Mouse (Mus musculus): ENCODE data around the gene Fkbp2. TPM values are rescaled to one million over a fixed set of nuclear protein-coding genes. Genes with fewer than 3 reads are reported as not detected.
A peak's percentile ranks its signal among the peaks of the same experiment; 100 is the strongest.

Gene Fkbp2
- polyA plus RNA-seq, 1 experiment from 2014 or later = 134 TPM

DNA sequence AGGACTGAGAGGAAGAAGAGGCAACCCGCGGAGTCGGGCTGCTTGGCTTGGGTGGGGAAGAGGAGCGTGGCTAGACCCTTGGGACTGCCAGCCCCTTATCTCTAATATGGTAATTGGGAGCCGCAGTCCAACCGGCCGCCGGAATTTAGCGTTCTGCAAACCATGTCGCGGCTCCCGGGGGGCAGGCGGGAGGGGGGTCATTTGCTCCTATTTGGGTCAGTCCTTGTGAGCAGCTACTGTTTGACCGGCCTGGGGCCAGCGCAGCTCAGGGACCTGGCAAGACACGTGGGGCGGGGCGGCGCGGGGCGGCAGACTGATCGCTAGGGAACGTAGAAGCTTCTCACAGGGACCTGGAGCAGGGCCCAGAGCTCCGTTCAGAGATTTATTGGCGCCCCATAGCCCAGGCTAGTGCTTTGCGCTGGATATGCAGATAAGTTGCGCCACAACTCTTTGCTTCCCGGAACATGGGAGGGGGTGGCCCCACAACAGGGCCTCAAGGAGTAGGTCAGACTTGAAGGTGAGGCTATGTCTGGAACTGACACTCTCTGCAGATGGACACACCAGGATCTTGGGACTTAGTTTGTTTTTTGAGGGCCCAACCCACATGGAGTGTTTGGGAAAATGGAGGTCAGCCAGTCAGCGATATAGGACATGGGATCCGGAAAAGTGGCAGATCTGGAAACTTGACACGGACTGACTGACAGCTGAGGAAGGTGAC lies 28.1 kb downstream of the Fkbp2 start:
- H3K36me3 ChIP-seq (ENCODE audit: control insufficient read depth, insufficient read depth, low read length) = peaks cover 19% of the 10 kb centered on the region
- ATAC-seq (ENCODE audit: low FRiP score, low TSS enrichment) = peak; percentile 62
- H3K9me3 ChIP-seq (ENCODE audit: control insufficient read depth, low read length) = no peaks in the 10 kb centered on the region
- no peaks in the 10 kb centered on the region for H3K27me3 ChIP-seq (ENCODE audit: control insufficient read depth, insufficient read depth, low read length)
- TF ChIP-seq CTCF (IDR thresholded peaks at IDR 0.05; ENCODE audit: low read depth) (no peak), EP300 (optimal IDR thresholded peaks at IDR 0.05) (no peak)
- peaks cover 6% of the 10 kb centered on the region; the same call in 1 of the 2 replicates for H3K4me1 ChIP-seq (replicated peaks; ENCODE audit: control insufficient read depth, insufficient read depth)
- peak overlapping the region; percentile 61 for H3K9ac ChIP-seq (ENCODE audit: low read length)
- H3K4me3 ChIP-seq (ENCODE audit: low read depth, low read length) = peak overlapping the region; percentile 65
- DNase-seq (ENCODE audit: low spot score) = peak; percentile 86
- 2% methylated on average over 31 of the region's 31 CpGs for WGBS
- peak overlapping the region; percentile 89 for H3K4me2 ChIP-seq (replicated peaks; ENCODE audit: low read depth)
- peak overlapping the region; percentile 94 for H3K27ac ChIP-seq (replicated peaks)

DNA sequence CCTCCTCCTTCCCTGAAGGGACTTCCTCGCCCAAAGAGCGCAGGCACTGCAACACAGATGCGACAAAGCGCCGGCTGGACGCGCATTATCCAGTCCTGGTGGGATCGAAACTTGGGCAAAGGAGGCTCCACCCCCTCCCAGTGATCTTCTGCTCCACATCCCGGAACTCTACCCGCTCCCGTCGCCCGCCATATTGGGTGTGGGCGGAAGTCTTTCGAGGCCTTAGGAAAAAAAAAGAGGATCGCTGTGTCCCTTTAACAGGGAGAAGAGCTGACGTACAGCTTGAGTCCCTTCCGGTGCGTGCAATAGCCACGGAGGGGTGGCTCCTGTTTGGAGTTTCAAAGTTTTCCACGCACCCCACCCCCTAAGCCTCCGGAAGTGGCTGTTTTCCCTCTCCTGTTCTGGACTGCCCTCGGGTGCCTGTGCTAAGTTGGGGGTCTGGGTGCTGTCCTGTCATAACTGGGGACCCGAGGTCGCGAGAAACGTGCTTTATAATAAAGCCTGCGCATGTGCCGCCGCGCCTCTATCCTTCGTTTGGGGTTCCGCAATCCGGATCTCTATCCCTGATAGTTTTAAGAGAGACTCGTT lies 28.8 kb downstream of the Fkbp2 start:
- peak overlapping the region; percentile 79 for H3K9ac ChIP-seq (ENCODE audit: low read length)
- peaks cover 14% of the 10 kb centered on the region for H3K36me3 ChIP-seq (ENCODE audit: control insufficient read depth, insufficient read depth, low read length)
- no peaks in the 10 kb centered on the region for H3K9me3 ChIP-seq (ENCODE audit: control insufficient read depth, low read length)
- H3K4me1 ChIP-seq (replicated peaks; ENCODE audit: control insufficient read depth, insufficient read depth) = peaks cover 6% of the 10 kb centered on the region; the same call in 1 of the 2 replicates
- peak overlapping the region; percentile 94 for H3K27ac ChIP-seq (replicated peaks)
- peak overlapping the region; percentile 65 for H3K4me3 ChIP-seq (ENCODE audit: low read depth, low read length)
- peak; percentile 95 for DNase-seq (ENCODE audit: low spot score)
- H3K27me3 ChIP-seq (ENCODE audit: control insufficient read depth, insufficient read depth, low read length) = no peaks in the 10 kb centered on the region
- peak; percentile 73 for ATAC-seq (ENCODE audit: low FRiP score, low TSS enrichment)
- WGBS = under 1% methylated on average over 35 of the region's 35 CpGs
- peak overlapping the region; percentile 89 for H3K4me2 ChIP-seq (replicated peaks; ENCODE audit: low read depth)
- TF ChIP-seq EP300 (optimal IDR thresholded peaks at IDR 0.05) = peak; percentile 93
- TF ChIP-seq CTCF (IDR thresholded peaks at IDR 0.05; ENCODE audit: low read depth) = no peak

DNA sequence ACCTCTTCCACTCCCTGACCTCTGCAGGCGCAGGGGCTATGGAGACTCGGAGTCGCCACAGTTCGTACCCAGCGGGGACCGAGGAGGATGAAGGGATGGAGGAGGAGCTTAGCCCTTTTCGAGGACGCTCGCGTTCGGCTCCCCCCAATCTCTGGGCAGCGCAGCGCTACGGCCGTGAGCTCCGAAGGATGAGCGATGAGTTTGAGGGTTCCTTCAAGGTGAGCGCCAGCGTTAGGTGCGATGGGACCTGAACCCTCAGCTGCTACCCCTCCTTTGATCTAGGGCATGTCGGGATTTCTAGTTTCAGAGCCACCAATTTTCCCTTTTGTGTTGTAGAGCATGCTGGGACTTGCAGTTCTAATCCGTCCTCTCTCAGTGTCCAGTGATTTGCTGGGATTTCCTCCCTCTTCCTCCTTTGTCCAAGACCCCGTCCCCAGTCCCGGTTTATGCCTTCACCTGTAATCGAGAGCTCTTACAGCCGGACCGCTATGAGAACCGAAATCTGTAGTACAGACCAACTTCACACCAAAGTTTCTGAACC lies 29.6 kb downstream of the Fkbp2 start:
- DNase-seq (ENCODE audit: low spot score) (peak; percentile 63), ATAC-seq (ENCODE audit: low FRiP score, low TSS enrichment) (no peak)
- Histone ChIP-seq H3K27ac (replicated peaks) (peak overlapping the region; percentile 94), H3K4me3 (ENCODE audit: low read depth, low read length) (peak overlapping the region; percentile 65), H3K4me2 (replicated peaks; ENCODE audit: low read depth) (peak overlapping the region; percentile 89), H3K9ac (ENCODE audit: low read length) (peak overlapping the region; percentile 79), H3K9me3 (ENCODE audit: control insufficient read depth, low read length) (no peaks in the 10 kb centered on the region), H3K27me3 (ENCODE audit: control insufficient read depth, insufficient read depth, low read length) (no peaks in the 10 kb centered on the region), H3K36me3 (ENCODE audit: control insufficient read depth, insufficient read depth, low read length) (peaks cover 10% of the 10 kb centered on the region), H3K4me1 (replicated peaks; ENCODE audit: control insufficient read depth, insufficient read depth) (peaks cover 6% of the 10 kb centered on the region; the same call in 1 of the 2 replicates)
- under 1% methylated on average over 28 of the region's 28 CpGs for WGBS
- TF ChIP-seq CTCF (IDR thresholded peaks at IDR 0.05; ENCODE audit: low read depth) = no peak
- TF ChIP-seq EP300 (optimal IDR thresholded peaks at IDR 0.05) = no peak

DNA sequence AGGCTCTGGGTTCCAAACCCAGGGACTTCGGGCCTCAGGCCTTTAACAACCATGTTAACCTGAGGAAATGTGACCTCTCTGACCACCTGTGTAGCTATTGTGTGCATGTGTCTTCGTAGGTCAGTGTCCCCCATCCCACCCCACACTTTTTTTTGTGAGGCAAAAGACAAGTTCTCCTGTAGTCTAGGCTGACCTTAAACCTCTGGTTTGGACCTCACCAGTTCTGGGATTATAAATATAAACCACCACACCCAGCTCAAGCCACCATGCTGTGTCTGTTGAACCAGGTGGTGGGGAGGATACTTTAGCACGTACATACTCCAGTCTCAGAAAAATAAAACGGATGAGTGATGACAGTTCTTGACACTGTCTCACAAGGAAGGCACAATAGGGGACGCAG lies 30.4 kb downstream of the Fkbp2 start:
- no peak for DNase-seq (ENCODE audit: low spot score)
- Histone ChIP-seq H3K4me1 (replicated peaks; ENCODE audit: control insufficient read depth, insufficient read depth) (peaks cover 6% of the 10 kb centered on the region; the same call in 1 of the 2 replicates), H3K36me3 (ENCODE audit: control insufficient read depth, insufficient read depth, low read length) (peaks cover 5% of the 10 kb centered on the region; the same call in 1 of the 2 replicates), H3K9me3 (ENCODE audit: control insufficient read depth, low read length) (no peaks in the 10 kb centered on the region), H3K27ac (replicated peaks) (peak overlapping the region; percentile 24; the same call in 1 of the 2 replicates), H3K9ac (ENCODE audit: low read length) (no peak overlapping the region; the same call in 1 of the 2 replicates), H3K27me3 (ENCODE audit: control insufficient read depth, insufficient read depth, low read length) (no peaks in the 10 kb centered on the region), H3K4me3 (ENCODE audit: low read depth, low read length) (peak overlapping the region; percentile 65), H3K4me2 (replicated peaks; ENCODE audit: low read depth) (peak overlapping the region; percentile 89)
- no peak for TF ChIP-seq EP300 (optimal IDR thresholded peaks at IDR 0.05)
- TF ChIP-seq CTCF (IDR thresholded peaks at IDR 0.05; ENCODE audit: low read depth) = no peak
- ATAC-seq (ENCODE audit: low FRiP score, low TSS enrichment) = no peak
- WGBS = 48% methylated on average over 5 of the region's 5 CpGs

DNA sequence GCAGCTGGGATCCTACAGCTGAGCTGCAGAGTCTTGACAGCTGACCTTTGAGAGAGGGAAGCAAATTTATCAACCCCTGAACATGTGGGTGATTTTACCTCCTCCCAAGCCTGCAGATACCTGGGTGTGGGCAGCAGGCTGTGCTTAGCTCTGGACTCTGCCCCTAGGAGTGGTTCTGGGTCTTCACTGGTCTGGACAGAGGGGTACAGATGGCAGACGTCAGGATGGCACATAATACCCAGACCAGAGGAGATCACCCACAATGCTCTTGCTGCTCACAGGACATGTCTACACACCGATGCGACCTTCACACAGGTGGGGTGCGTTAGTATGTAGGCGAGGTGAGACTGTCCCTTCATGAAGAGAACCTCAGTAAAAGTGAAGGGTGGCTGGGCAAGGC lies 30.8 kb downstream of the Fkbp2 start:
- Histone ChIP-seq H3K4me1 (replicated peaks; ENCODE audit: control insufficient read depth, insufficient read depth) (peaks cover 6% of the 10 kb centered on the region; the same call in 1 of the 2 replicates), H3K4me2 (replicated peaks; ENCODE audit: low read depth) (no peak overlapping the region), H3K27me3 (ENCODE audit: control insufficient read depth, insufficient read depth, low read length) (no peaks in the 10 kb centered on the region), H3K9ac (ENCODE audit: low read length) (no peak overlapping the region; the same call in 1 of the 2 replicates), H3K4me3 (ENCODE audit: low read depth, low read length) (no peak overlapping the region), H3K27ac (replicated peaks) (peak overlapping the region; percentile 24; the same call in 1 of the 2 replicates), H3K36me3 (ENCODE audit: control insufficient read depth, insufficient read depth, low read length) (peaks cover 4% of the 10 kb centered on the region; the same call in 1 of the 2 replicates), H3K9me3 (ENCODE audit: control insufficient read depth, low read length) (no peaks in the 10 kb centered on the region)
- 79% methylated on average over 5 of the region's 5 CpGs for WGBS
- no peak for ATAC-seq (ENCODE audit: low FRiP score, low TSS enrichment)
- TF ChIP-seq EP300 (optimal IDR thresholded peaks at IDR 0.05) (no peak), CTCF (IDR thresholded peaks at IDR 0.05; ENCODE audit: low read depth) (no peak)
- no peak for DNase-seq (ENCODE audit: low spot score)
